Mouse (Mus musculus) ovary, postnatal 10 days (tissue): ENCODE measurements around the gene Gm14393.
"Not testable (repeated sequence)": the region's sequence is repeated elsewhere in the genome, so short reads cannot be mapped to it uniquely, and the experiment has no call there.

Source experiments
- DNase-seq: peaks from one replicate; pipeline ENCODE4 v3.0.0; 2022; ENCODE audit warnings: low spot score

Gene Gm14393

GRCm38 (mm10) chr2:175067681-175068261 lies at the start of gene Gm14393:
Gene Gm14393 (minus strand): TSS chr2:175067781.
- not testable (repeated sequence) for DNase-seq

DNA sequence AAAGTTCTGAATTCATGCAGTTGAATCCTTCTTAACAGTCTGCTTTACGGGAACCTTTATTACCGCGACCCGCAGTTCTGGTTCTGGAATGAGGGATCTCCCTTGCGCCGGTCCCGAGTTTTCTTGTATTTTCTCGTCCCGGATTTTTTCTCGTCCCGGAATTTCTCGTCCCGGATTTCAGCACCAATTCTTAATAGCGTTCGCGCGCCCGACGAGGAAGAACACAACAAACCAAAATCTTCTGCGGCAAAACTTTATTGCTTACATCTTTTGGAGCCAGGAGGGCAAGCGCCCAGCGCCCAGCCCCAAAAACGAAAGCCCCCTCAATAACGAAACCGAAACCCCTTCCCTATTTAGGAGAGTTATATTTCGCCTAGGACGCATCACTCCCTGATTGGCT lies 23.3 kb downstream of the Gm14393 start:
- not testable (repeated sequence) for DNase-seq
